Mouse (Mus musculus) megakaryocyte, embryonic 14.5 days (primary cell): Measurements from ENCODE around the gene 1700123O20Rik. TPM values are rescaled to one million over a fixed set of nuclear protein-coding genes. Genes with fewer than 3 reads are reported as not detected.

ENCODE experiments used
- H3K27me3 ChIP-seq: replicated peaks from 2 replicates; pipeline ENCODE3; 2012; ENCODE audit warnings: inconsistent platforms
- H3K36me3 ChIP-seq: replicated peaks from 2 replicates; pipeline ENCODE3; 2012; ENCODE audit warnings: low read length, inconsistent platforms, mixed read lengths
- H3K4me1 ChIP-seq: 2 replicates; pipeline ENCODE4 v1.6.1; 2012; ENCODE audit warnings: inconsistent platforms
- H3K4me3 ChIP-seq: replicated peaks from 2 replicates; pipeline ENCODE3; 2012; ENCODE audit warnings: moderate library complexity, mild to moderate bottlenecking, inconsistent platforms
- H3K9me3 ChIP-seq: 2 replicates; pipeline ENCODE4 v1.6.1; 2012; ENCODE audit warnings: inconsistent platforms
- FLI1 ChIP-seq: IDR thresholded peaks from 2 replicates; pipeline ENCODE4 v1.6.1; 2012; ENCODE audit warnings: low read length, inconsistent platforms, mixed read lengths
- GATA1 ChIP-seq: IDR thresholded peaks from 3 replicates; pipeline ENCODE4 v1.6.1; 2012; ENCODE audit warnings: mixed read lengths, low read length, inconsistent platforms, borderline replicate concordance
- polyA plus RNA-seq: library from polyadenylated mRNA; stranded (reverse); fragments of >175 nt; gene quantifications from 2 replicates; pipeline ENCODE4 v1.2.3, GENCODE M21; 2012; ENCODE audit warnings: low replicate concordance; ENCODE audit not compliant: insufficient read depth

The 1700123O20Rik gene
- polyA plus RNA-seq, 1 experiment, result 28.9 TPM

GRCm38 (mm10) chr14:54699586-54699985, 13.6 kb downstream of the 1700123O20Rik start:
- peaks cover 44% of the 10 kb centered on the region for H3K4me1 ChIP-seq
- no peaks in the 10 kb centered on the region for H3K9me3 ChIP-seq
- H3K36me3 ChIP-seq, result peaks cover 3% of the 10 kb centered on the region
- peaks cover 39% of the 10 kb centered on the region for H3K27me3 ChIP-seq
- H3K4me3 ChIP-seq, result no peak overlapping the region
- TF ChIP-seq FLI1, result no peak
- no peak for TF ChIP-seq GATA1

- H3K4me3 ChIP-seq, result peak overlapping the region; percentile 83
- no peaks in the 10 kb centered on the region for H3K36me3 ChIP-seq
- H3K27me3 ChIP-seq, result peaks cover 40% of the 10 kb centered on the region
- H3K4me1 ChIP-seq, result peaks cover 41% of the 10 kb centered on the region
- TF ChIP-seq FLI1 (no peak), GATA1 (no peak)
- H3K9me3 ChIP-seq, result no peaks in the 10 kb centered on the region
Observed at GRCm38 (mm10) chr14:54701298-54701697, 15.3 kb downstream of the 1700123O20Rik start.

GRCm38 (mm10) chr14:54703207-54703606, 17.2 kb downstream of the 1700123O20Rik start:
- no peaks in the 10 kb centered on the region for H3K9me3 ChIP-seq
- H3K27me3 ChIP-seq, result peaks cover 51% of the 10 kb centered on the region
- peaks cover 54% of the 10 kb centered on the region for H3K4me1 ChIP-seq
- H3K36me3 ChIP-seq, result no peaks in the 10 kb centered on the region
- TF ChIP-seq GATA1 (no peak), FLI1 (no peak)
- H3K4me3 ChIP-seq, result no peak overlapping the region

- no peak for TF ChIP-seq FLI1
- no peak for TF ChIP-seq GATA1
- H3K9me3 ChIP-seq, result no peaks in the 10 kb centered on the region
- peaks cover 71% of the 10 kb centered on the region for H3K27me3 ChIP-seq
- peak overlapping the region; percentile 70 for H3K4me3 ChIP-seq
- H3K36me3 ChIP-seq, result no peaks in the 10 kb centered on the region
- peaks cover 36% of the 10 kb centered on the region for H3K4me1 ChIP-seq
Observed at GRCm38 (mm10) chr14:54705844-54706243, 19.8 kb downstream of the 1700123O20Rik start.

- Histone ChIP-seq H3K36me3 (no peaks in the 10 kb centered on the region), H3K4me3 (peak overlapping the region; percentile 75), H3K9me3 (no peaks in the 10 kb centered on the region), H3K4me1 (peaks cover 29% of the 10 kb centered on the region), H3K27me3 (peaks cover 80% of the 10 kb centered on the region)
- TF ChIP-seq FLI1 (no peak), GATA1 (no peak)
Observed at GRCm38 (mm10) chr14:54706589-54707320, 20.7 kb downstream of the 1700123O20Rik start.

GRCm38 (mm10) chr14:54709054-54709453, 23.0 kb downstream of the 1700123O20Rik start:
- no peaks in the 10 kb centered on the region for H3K36me3 ChIP-seq
- peaks cover 71% of the 10 kb centered on the region for H3K27me3 ChIP-seq
- H3K4me3 ChIP-seq, result no peak overlapping the region
- peaks cover 40% of the 10 kb centered on the region for H3K4me1 ChIP-seq
- H3K9me3 ChIP-seq, result no peaks in the 10 kb centered on the region
- TF ChIP-seq FLI1, result no peak

- Histone ChIP-seq H3K36me3 (no peaks in the 10 kb centered on the region), H3K4me1 (peaks cover 28% of the 10 kb centered on the region), H3K4me3 (peak within 1 kb of the TSS; percentile 20), H3K9me3 (peaks cover 8% of the 10 kb centered on the region), H3K27me3 (peaks cover 51% of the 10 kb centered on the region)
- TF ChIP-seq GATA1, result no peak
Observed at GRCm38 (mm10) chr14:54712074-54712473, 26.1 kb downstream of the 1700123O20Rik start, which contains the start of gene Cebpe. TSS of gene Cebpe (minus strand) at chr14:54712174.

GRCm38 (mm10) chr14:54712861-54713260, 26.8 kb downstream of the 1700123O20Rik start:
- Histone ChIP-seq H3K4me3 (peak overlapping the region; percentile 5), H3K27me3 (peaks cover 44% of the 10 kb centered on the region), H3K36me3 (no peaks in the 10 kb centered on the region), H3K9me3 (peaks cover 8% of the 10 kb centered on the region), H3K4me1 (peaks cover 22% of the 10 kb centered on the region)
- no peak for TF ChIP-seq GATA1
- no peak for TF ChIP-seq FLI1

- Histone ChIP-seq H3K4me1 (peaks cover 22% of the 10 kb centered on the region), H3K27me3 (peaks cover 32% of the 10 kb centered on the region), H3K4me3 (peak overlapping the region; percentile 89), H3K9me3 (peaks cover 13% of the 10 kb centered on the region), H3K36me3 (no peaks in the 10 kb centered on the region)
- TF ChIP-seq FLI1 (no peak), GATA1 (no peak)
Observed at GRCm38 (mm10) chr14:54714121-54714520, 28.1 kb downstream of the 1700123O20Rik start.

- Histone ChIP-seq H3K4me1 (peaks cover 22% of the 10 kb centered on the region), H3K4me3 (peak overlapping the region; percentile 89), H3K27me3 (peaks cover 28% of the 10 kb centered on the region), H3K36me3 (no peaks in the 10 kb centered on the region), H3K9me3 (peaks cover 15% of the 10 kb centered on the region)
- TF ChIP-seq GATA1 (no peak), FLI1 (no peak)
Observed at GRCm38 (mm10) chr14:54714617-54715081, 28.6 kb downstream of the 1700123O20Rik start.
